Mouse (Mus musculus): ENCODE measurements around the gene Tmem132e. TPM values are rescaled to one million over a fixed set of nuclear protein-coding genes. Genes with fewer than 3 reads are reported as not detected.

Gene Tmem132e
- 0.85 and 0.90 TPM in 2 replicates for total RNA-seq (2021)
- long read RNA-seq, experiment 1, full-length matches to known transcripts, result 1 of 1 reads
- long read RNA-seq, experiment 1, partial matches to known transcripts, result 0 of 1 reads
- long read RNA-seq, experiment 1, other reads (novel, unspliced or antisense), result 0 of 1 reads
- long read RNA-seq, experiment 2, full-length matches to known transcripts, result 1 of 1 reads
- long read RNA-seq, experiment 2, partial matches to known transcripts, result 0 of 1 reads
- long read RNA-seq, experiment 2, other reads (novel, unspliced or antisense), result 0 of 1 reads

DNA sequence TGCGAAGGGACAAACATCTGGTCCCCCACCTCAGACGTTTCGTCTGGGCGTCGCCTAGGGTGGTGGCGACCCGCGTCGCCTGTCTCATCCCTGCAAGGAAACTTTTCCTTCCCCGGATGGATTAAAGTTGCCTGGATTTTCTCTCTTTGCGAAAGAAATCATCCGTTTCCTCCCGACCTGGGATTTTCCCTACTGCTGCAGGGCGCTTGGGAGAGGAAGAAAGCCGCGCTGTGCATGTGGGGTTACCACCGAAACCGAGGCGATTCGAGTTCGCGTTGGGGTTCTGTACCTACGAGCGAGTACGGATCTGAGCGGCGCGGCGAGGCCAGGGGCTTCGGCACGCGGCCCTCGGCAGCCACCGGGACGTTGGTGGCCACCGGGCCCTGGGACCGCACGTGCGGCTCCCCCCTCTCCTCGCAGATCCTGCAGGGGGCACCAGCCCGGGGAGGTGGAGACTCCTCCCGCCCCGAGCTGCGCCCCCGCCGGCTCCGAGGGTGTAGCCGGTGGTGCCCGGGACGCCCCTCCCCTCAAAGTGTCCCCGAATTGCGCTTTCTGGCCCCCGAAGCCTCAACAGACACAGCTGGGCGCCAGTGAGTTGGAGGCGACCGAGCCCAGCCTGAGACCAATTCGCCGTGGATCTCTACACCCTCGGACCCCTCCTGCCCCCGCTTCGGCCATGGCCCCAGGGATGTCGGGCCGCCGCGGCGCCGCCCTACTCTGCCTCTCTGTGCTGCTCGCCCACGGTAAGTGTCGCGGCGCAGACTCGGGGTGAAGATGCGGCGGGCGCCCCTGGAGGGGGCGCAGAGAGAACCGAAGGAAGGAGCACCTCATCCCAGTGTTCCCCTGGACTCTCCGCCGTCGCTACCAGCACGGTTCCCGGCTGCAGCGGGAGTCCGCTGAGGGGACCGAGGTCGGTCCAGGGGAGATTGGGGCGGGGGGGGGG lies at the start of gene Tmem132e:
Tmem132e (plus strand) TSS at position 530 of the 943 bp plus-strand sequence.
- DNase-seq, result peak; percentile 12

DNA sequence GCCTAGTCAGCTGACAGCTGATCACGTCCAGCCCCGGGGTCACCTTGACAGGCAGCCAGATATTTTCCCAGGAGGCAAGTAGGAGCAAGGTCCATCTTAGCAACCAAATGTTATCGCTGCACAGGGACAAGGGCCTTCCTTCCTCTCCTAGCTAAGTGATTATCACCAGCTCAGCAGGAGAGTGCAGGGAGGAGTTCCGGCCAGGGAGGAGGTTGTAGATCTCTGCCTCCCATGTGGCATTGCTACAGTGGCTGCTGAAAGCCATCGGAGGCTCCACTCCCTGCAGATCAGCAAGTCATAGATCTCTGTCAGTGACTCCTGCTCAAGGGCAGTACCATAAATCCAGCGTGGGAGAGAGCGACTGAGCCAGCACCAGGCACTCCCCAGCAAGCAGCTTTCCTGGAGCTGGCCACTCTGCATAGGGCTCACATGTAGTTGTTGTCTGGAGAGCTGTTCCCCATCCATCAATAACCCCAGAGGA lies 48.7 kb upstream of the Tmem132e start:
- DNase-seq, result peak; percentile 83

- no peak for DNase-seq
Observed at GRCm38 (mm10) chr11:82340416-82340815, 48.3 kb upstream of the Tmem132e start.

DNA sequence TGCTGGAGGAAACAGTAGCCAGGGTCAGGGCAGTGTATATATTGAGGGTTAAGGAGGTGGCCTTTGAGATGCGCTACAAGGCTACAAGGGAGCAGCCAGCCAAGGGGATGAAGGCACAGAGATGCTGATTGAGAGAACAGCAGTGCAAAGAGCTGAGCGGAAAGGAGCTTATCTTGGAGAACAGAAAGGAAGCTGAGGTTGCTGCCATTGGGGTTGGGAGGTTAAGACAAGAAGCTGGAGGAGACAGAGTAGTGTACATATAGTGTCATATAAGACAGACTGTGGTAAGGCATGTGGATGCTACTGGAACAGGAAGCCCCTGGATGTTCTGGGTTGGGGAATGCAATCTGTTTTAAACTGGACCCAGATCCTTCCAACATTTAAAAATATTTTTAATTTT lies 47.8 kb upstream of the Tmem132e start:
- DNase-seq, result no peak

GRCm38 (mm10) chr11:82351039-82351438 lies 37.7 kb upstream of the Tmem132e start:
- no peak for DNase-seq

DNA sequence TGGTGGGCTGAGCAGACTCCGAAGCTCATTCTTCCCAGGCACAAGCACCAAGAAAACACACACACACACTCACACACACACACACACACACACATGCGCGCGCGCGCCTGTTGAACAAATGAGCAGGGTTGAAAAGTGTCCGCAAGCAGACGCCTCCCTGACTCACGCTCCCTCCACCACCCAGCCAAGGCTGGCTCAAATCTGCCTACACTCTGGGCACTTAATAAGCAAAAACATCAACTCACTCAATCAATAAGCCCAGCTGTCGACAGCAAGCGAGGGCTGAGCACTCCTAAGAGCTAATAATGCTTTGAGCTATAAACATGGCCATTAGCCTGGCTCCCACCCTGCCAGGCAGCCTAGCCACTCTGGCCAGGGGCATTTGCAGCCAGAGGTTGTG lies 18.5 kb upstream of the Tmem132e start:
- DNase-seq, result no peak

DNA sequence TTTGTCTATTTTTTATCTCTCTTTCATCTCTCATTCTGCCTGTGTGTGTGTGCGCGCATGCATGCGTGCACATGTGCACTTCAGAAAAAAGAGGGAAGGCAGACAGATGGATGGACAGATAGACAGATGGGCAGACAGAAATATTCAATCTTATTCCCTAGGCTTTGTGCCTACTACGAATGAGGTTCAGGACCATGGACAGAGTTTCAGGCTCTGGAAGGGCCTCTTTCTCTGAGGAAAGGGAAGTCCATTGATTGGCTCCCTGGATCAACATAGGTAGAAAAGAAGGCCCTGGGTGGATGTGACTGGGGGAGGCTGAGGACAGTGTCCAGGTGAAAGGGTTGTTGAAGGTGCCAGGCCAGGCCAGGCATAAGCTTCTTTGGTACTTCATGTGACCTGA lies 17.1 kb upstream of the Tmem132e start:
- DNase-seq, result peak; percentile 59

GRCm38 (mm10) chr11:82380606-82381202 lies 8.0 kb upstream of the Tmem132e start:
- no peak for DNase-seq

DNA sequence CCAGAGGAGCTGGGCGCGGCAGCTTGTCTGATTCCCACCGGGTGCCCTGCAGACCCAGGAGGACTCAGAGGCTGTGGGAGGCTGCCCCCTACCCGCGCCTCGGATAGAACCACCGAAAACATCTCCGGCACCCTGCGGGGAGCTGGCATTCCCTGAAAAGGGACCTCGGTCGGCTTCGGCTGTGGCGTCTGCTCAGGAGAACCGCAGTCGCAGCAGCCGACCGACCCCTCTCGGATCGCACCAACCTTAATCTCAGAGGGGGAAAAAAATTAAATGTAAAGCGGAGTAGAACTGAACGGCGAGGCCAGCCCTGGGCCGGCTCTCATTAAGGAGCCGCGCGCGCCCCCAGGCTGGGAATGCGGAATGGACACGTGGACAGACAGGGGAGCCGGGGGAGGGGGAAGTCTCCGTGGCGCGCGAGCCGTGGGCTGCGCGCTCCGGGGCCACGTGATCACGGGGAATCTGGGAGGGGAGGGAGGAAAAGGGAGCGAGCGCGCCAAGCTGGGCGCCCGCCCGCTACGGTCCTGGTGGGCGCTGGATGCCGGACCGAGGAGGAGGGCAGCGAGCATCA lies 1.6 kb upstream of the Tmem132e start:
- DNase-seq, result peak; percentile 43

DNA sequence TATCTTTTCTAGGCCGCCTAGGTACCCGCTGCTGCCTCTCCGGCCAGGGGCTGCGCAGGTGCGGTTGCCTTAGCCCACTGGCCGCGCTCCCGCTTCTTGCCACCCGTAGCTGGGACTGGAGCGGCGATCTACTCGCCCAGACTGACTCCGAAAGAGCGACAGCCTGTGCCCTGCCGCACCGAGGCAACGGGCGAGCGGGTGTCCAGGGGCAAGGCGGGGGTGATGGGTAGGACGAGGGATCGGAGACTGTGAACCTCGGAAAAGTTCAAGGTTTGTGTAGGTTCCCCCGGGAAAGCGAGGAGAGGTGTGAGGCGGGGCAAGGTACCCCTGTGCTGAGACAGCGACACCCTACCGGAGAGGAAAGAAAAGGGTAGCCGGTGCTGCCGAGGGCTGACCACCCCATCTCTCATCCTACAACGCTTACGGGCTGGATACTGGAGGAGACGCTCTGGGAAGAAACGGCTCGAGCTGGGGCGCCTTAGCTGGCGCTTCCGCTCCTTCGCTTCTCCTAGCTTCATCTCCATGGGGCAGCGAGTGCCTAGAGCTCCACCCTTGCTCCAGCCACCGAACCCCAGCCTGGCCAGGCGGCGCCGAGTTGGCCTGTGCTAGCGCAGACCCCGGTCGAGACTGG lies 874 bp upstream of the Tmem132e start:
- peak; percentile 8 for DNase-seq

- peak; percentile 8 for DNase-seq
Observed at GRCm38 (mm10) chr11:82389396-82390291, 944 bp downstream of the Tmem132e start.

DNA sequence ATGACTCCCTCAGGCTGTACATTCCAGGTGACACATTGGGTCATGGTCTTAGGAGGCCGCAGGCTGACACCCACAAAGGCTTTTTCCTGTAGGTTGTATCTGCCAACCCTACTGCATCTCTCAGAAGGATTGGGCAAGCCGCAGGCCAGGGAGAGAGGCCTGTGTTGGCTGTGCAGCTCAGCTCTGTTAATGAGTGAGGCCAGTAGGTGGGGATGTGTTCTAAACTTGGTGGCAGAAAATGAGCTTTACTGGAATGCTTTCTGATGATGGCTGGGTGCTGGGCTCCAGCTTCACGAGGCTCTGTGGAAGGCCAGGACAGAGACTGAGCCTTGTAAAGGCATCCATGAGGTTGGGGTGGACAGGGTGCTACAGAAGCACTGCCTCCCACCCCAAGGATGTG lies 3.6 kb downstream of the Tmem132e start:
- no peak for DNase-seq

- peak; percentile 81 for DNase-seq
Observed at GRCm38 (mm10) chr11:82399621-82400020, 10.9 kb downstream of the Tmem132e start.

DNA sequence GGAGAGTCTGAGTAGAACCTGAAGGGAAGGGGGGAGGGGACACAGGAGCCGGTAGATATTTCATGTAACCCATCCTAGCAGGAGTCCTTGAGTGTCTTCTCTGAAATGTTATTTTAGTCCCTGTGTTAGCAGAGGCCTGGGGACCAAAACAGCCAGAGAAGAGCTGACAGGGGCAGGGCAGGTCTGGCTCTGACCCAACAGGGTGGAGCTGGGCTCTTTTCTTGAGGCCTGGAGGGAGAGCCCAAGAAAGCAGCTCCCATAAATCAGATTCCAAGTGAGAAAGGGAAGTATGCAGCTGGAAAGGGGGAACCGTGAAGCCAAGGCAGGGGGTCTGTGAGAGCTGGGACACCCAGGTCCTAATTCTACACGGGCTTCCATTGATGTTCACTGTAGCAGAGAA lies 16.9 kb downstream of the Tmem132e start:
- no peak for DNase-seq

GRCm38 (mm10) chr11:82406358-82407221 lies 17.9 kb downstream of the Tmem132e start:
- DNase-seq, result peak; percentile 19

GRCm38 (mm10) chr11:82412496-82412895 lies 23.8 kb downstream of the Tmem132e start:
- DNase-seq, result no peak

GRCm38 (mm10) chr11:82418337-82419041 lies 29.8 kb downstream of the Tmem132e start:
- no peak for DNase-seq

GRCm38 (mm10) chr11:82421909-82422308 lies 33.2 kb downstream of the Tmem132e start:
- no peak for DNase-seq

DNA sequence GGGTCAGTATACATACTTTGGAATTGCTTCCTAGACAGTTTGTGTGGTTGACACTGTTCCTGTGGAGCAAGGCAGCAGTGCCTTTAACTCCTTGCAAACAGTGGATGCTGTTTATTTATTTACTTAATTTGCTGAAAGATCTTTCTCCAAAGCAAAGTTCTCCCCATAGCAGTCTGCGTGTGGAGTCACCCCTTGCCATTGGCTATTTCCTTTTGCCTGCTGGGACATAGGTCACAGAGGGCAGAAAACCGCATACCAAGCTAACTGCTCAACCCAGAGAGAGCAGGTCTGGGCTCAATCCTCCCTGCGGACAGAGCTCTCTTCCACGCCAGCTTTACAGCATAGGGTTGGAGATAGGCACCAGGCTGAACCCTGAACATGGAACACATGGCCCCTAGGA lies 34.8 kb downstream of the Tmem132e start:
- no peak for DNase-seq

Data from adrenal gland, postnatal 14 days (tissue).